Mouse (Mus musculus) limb, embryonic 13.5 days (tissue): ENCODE data around the gene Mylk. TPM values are rescaled to one million over a fixed set of nuclear protein-coding genes. Genes with fewer than 3 reads are reported as not detected.

ENCODE experiments used
- ATAC-seq: fragments of 200-750 bp; cut with Nextera tagmentation; 2 replicates; pipeline ENCODE4 v1.8.0; 2017; ENCODE audit warnings: low read depth, moderate number of reproducible peaks, moderate TSS enrichment; ENCODE audit not compliant: low FRiP score
- H3K27ac ChIP-seq: fragments of 300-500 bp; sonication (generic); 2 replicates; pipeline ENCODE4 v1.5.1; 2015; ENCODE audit warnings: inconsistent platforms, mild to moderate bottlenecking, moderate library complexity
- H3K27me3 ChIP-seq: fragments of 300-500 bp; sonication (generic); 2 replicates; pipeline ENCODE4 v1.6.1; 2015; ENCODE audit warnings: mild to moderate bottlenecking, inconsistent platforms
- H3K36me3 ChIP-seq: fragments of 300-500 bp; sonication (generic); 2 replicates; pipeline ENCODE4 v1.6.1; 2015; ENCODE audit warnings: inconsistent platforms, mild to moderate bottlenecking, moderate library complexity
- H3K4me1 ChIP-seq: fragments of 300-500 bp; sonication (generic); 2 replicates; pipeline ENCODE4 v1.6.1; 2015; ENCODE audit warnings: inconsistent platforms
- H3K4me2 ChIP-seq: fragments of 300-500 bp; sonication (generic); replicated peaks from 2 replicates; pipeline ENCODE4 v1.6.1; 2015; ENCODE audit warnings: inconsistent platforms, mild to moderate bottlenecking, moderate library complexity
- H3K4me3 ChIP-seq: fragments of 300-500 bp; sonication (generic); 2 replicates; pipeline ENCODE4 v1.5.1; 2015; ENCODE audit warnings: moderate library complexity, mild to moderate bottlenecking, inconsistent platforms
- H3K9ac ChIP-seq: fragments of 300-500 bp; sonication (generic); 2 replicates; pipeline ENCODE4 v1.6.1; 2015; ENCODE audit warnings: mild to moderate bottlenecking, inconsistent platforms
- H3K9me3 ChIP-seq: fragments of 300-500 bp; sonication (generic); 2 replicates; pipeline ENCODE4 v1.6.1; 2016; ENCODE audit warnings: inconsistent platforms
- WGBS: fragments of 180-500 bp; shearing (Covaris S2); methylation state at CpG from one replicate; pipeline ENCODE4 v1.1.7; 2015; 5-methylcytosine and 5-hydroxymethylcytosine counted together
- polyA plus RNA-seq: library from polyadenylated mRNA; unstranded; fragments of >200 nt; fragmentation: Nextera tagmentation; extraction: Ambion mirVana; gene quantifications from 2 replicates; pipeline ENCODE4 v1.2.1, GENCODE M21; 2015

Mylk gene
- polyA plus RNA-seq, 1 experiment from 2014 or later: 9.3 TPM

DNA sequence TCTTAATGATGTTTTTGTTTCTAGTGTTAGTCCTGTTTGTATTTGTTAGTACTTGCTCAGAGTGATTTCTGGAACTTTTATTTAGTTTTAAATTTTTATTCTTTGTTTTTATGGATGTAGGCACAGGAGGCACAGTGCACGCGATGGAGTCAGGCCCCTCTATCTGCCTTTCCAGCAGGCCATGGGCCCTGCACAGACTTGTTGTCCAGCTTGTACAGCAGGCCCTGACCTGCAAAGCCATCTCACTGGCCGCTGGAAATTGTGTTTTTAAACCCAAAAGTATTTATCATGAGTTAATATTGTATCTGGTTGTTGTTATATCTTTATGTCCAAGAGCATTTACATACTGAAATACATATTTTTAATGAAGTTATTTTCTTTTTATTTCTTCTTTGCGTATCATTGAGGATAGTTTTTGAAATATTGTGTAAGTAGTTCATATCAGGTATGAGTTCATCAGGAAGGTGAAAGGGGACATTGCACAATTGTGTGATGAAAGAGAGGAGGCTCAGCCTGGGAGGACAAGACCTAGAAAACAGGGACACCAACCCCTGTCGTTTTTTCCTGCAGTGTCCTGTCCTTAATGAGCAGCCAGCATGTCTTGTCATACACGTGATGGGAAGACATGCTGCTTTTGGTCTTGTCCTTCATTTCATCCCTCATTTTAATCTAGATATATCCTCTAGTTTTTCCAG is 301.2 kb downstream of the Mylk start:
- Histone ChIP-seq H3K36me3 (peaks cover 12% of the 10 kb centered on the region), H3K27me3 (no peaks in the 10 kb centered on the region), H3K9me3 (no peaks in the 10 kb centered on the region), H3K4me3 (no peak overlapping the region), H3K4me2 (no peak overlapping the region), H3K4me1 (no peaks in the 10 kb centered on the region), H3K9ac (no peak overlapping the region), H3K27ac (no peak overlapping the region)
- no peak for ATAC-seq
- WGBS: 76% methylated on average over 6 of the region's 6 CpGs

DNA sequence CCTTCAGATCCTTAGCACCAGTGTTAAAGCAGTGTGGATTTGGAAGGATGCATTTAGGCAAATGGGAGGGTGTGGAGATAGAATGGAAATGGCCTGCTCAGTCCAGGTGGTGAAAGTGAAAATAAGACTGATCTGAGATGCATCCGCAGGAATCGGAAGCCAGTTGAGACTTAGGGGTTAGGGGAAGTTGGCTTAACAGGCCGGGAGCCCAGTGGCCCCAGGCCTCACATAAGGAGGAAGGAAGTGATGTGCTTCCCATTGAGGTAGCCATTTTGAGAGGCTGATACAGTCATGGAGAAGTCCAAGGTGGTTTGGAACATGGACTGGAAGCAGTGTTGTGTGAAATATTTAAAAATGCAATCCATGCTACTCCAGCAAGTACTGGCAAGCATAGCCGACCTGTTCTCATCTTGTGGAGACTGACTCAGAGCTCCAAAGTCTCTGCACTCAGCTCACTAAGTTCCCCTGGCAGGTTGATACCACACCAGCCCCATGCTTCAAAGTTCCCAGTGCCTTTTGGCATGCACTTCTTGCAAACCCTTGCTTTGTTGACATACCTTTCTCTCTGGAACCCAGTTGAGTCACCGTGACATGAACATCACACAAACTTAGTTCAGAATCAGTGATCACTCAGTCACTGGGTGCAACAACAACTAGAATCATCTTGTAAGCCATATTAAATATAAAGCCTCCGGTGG is 302.4 kb downstream of the Mylk start:
- peaks cover 7% of the 10 kb centered on the region for H3K36me3 ChIP-seq
- no peaks in the 10 kb centered on the region for H3K27me3 ChIP-seq
- H3K4me2 ChIP-seq: no peak overlapping the region
- H3K9me3 ChIP-seq: no peaks in the 10 kb centered on the region
- H3K4me3 ChIP-seq: no peak overlapping the region
- no peaks in the 10 kb centered on the region for H3K4me1 ChIP-seq
- no peak overlapping the region for H3K9ac ChIP-seq
- WGBS: 90% methylated on average over 6 of the region's 6 CpGs
- no peak overlapping the region for H3K27ac ChIP-seq
- ATAC-seq: no peak

DNA sequence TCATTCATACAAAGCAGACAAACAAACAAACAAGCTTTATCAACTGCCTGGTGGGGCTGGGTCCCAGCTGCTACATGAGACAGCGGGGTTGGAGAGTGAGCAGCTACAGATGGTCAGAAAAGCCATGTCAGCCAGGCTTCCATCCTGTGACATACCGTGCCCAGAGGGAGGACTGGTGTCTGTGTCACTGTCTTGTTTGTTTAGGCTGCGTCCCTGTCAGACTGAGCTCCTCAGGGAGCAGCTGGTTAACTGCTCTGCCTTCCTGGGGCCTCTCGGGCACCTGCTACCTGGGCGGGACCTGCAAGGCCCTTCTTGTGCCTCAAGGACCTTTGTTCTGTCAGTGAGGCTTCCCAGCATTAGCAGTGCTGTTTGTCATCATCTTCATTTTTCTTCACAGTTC is 306.1 kb downstream of the Mylk start:
- peaks cover 6% of the 10 kb centered on the region for H3K36me3 ChIP-seq
- H3K4me3 ChIP-seq: no peak overlapping the region
- H3K27me3 ChIP-seq: no peaks in the 10 kb centered on the region
- ATAC-seq: no peak
- WGBS: 74% methylated on average over 5 of the region's 5 CpGs
- H3K27ac ChIP-seq: no peak overlapping the region
- no peaks in the 10 kb centered on the region for H3K9me3 ChIP-seq
- H3K4me1 ChIP-seq: no peaks in the 10 kb centered on the region
- no peak overlapping the region for H3K9ac ChIP-seq
- H3K4me2 ChIP-seq: no peak overlapping the region

Other genes starting within 250 kb of the Mylk start
- gene Kalrn, start 171.7 kb upstream of the Mylk start, polyA plus RNA-seq: 14.0 and 15.6 TPM in 2 replicates
- not detected in 2 replicates for gene Ropn1, start 95.3 kb upstream of the Mylk start, polyA plus RNA-seq
- 7.0 TPM in 2 replicates for gene Ccdc14, start 54.6 kb upstream of the Mylk start, polyA plus RNA-seq